Mouse (Mus musculus): Measurements from ENCODE around the gene Gm45716.

The Gm45716 gene

DNA sequence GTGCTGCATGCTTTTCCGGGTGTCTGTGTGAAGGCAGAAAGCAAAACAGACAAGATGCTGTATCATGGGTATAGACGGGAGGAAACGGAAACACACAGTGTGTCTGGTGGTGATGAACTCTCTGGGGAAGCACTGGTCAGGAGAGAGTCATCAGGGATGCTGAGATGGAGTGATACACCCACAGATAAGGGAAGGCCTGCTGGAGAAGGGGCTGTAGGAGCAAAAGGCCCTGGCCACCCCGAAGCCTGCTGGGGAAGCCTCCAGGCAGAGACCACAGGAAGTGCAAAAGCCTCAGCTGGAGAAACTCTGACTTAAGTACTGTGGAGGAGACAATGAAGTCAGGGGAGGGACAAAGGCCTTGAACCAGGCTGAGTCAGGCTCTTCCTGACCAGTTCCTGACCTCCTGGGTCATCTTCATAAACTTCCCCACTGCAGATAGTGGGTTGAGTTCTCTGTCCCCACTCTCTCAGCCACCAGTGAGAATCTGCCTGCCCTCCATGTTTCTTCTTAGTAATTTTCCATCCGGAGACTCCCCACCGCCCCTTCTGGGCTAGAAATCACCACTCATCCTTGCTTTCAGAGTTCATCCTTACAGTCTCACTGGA is 99.2 kb downstream of the Gm45716 start:
- DNase-seq: no peak

DNA sequence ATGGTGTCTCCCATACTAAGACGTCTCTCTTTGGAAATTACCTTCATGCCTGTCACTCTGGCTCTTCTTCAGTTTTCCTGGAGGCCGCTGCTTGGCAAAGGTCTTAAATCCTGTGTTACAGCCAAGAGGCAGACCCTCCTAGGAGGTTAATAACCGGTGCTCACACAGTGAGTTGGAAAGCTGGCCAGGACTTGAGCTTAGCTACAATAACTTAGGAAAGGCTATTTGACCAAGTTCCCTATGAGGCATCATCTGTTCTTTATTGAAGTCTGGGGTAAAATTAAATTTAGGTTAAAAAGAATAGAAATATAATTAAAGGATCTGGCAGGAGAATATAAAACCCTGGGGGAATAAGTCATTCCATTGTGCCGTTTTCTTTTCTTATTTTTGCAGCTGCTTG is 103.7 kb downstream of the Gm45716 start:
- DNase-seq: no peak

DNA sequence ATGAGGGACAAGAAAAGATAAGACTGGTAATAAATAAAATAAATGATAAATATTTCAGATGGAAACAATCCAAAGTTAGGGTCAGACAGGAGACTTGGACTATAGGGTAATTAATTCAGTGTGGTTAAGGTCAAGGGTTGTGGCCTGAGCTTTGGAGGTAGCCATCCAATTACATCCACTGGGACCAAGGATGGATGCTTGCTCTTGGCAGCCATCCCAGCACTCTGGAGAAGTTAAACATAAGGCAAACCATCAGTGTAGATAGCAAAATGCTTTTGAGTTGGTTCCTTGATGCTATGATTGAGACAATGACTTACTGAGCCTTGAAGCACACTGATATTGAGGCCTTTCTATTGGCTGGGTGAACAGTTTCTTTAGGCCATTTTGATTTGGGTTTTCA is 105.3 kb downstream of the Gm45716 start:
- DNase-seq: no peak

DNA sequence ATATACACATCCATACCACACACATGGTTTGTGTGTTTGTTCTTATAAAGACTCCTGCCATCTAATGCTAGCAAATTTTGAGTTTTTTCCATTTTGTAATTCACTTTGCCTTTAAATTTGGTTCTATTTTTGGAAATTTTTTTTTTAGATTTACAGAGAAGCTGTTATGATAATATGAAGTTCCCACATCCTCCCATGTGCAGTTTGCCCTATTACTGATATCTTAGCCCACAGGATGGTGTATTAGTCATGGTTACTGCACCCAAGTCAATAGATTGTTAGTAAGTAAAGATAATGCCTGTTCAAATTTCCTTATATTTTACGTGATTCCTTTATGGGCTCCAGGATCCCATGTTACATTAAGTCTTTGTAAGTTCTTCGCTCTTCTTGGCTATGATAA is 107.1 kb downstream of the Gm45716 start:
- no peak for DNase-seq
